Mouse (Mus musculus) limb, embryonic 14.5 days (tissue): Measurements from ENCODE around the gene Rcan2. TPM values are rescaled to one million over a fixed set of nuclear protein-coding genes. Genes with fewer than 3 reads are reported as not detected.

Experiments
- ATAC-seq: fragments of 200-750 bp; cut with Nextera tagmentation; 2 replicates; pipeline ENCODE4 v1.8.0; 2017; ENCODE audit warnings: low read depth, moderate number of reproducible peaks, moderate TSS enrichment; ENCODE audit not compliant: low FRiP score
- DNase-seq: peaks from one replicate; pipeline ENCODE4 v3.0.0-alpha.2; 2015; ENCODE audit warnings: low spot score
- H3K27ac ChIP-seq: fragments of 300-500 bp; sonication (generic); replicated peaks from 2 replicates; pipeline ENCODE4 v1.5.1; 2014; ENCODE audit warnings: low read depth, mild to moderate bottlenecking, low read length, moderate library complexity, mixed read lengths
- H3K27me3 ChIP-seq: fragments of 300-500 bp; sonication (generic); 2 replicates; pipeline ENCODE4 v1.6.1; 2014; ENCODE audit warnings: low read length, mixed read lengths; ENCODE audit not compliant: control insufficient read depth, insufficient read depth
- H3K36me3 ChIP-seq: fragments of 300-500 bp; sonication (generic); 2 replicates; pipeline ENCODE4 v1.6.1; 2014; ENCODE audit warnings: mild to moderate bottlenecking, low read length, moderate library complexity, mixed read lengths; ENCODE audit not compliant: control insufficient read depth, insufficient read depth
- H3K4me1 ChIP-seq: fragments of 300-500 bp; sonication (generic); 2 replicates; pipeline ENCODE4 v1.6.1; 2014; ENCODE audit warnings: antibody characterized with exemption, low read length, mixed read lengths; ENCODE audit not compliant: control insufficient read depth, insufficient read depth
- H3K4me2 ChIP-seq: fragments of 300-500 bp; sonication (generic); replicated peaks from 2 replicates; pipeline ENCODE4 v1.6.1; 2014; ENCODE audit warnings: low read depth, mild to moderate bottlenecking, low read length, moderate library complexity; ENCODE audit not compliant: severe bottlenecking
- H3K4me3 ChIP-seq: fragments of 300-500 bp; sonication (generic); replicated peaks from 2 replicates; pipeline ENCODE4 v1.5.1; 2014; ENCODE audit warnings: low read length
- H3K9ac ChIP-seq: fragments of 300-500 bp; sonication (generic); 2 replicates; pipeline ENCODE4 v1.6.1; 2014; ENCODE audit warnings: mild to moderate bottlenecking, low read depth, low read length, moderate library complexity; ENCODE audit not compliant: severe bottlenecking
- H3K9me3 ChIP-seq: fragments of 300-500 bp; sonication (generic); 2 replicates; pipeline ENCODE4 v1.6.1; 2016; ENCODE audit warnings: low read length; ENCODE audit not compliant: control insufficient read depth
- POLR2A ChIP-seq: fragments of 200-500 bp; IDR thresholded peaks from 2 replicates; pipeline ENCODE4 v1.8.0; 2012; ENCODE audit warnings: inconsistent platforms, mild to moderate bottlenecking, moderate library complexity, borderline replicate concordance; ENCODE audit not compliant: insufficient read depth, insufficient read length; ENCODE audit errors: extremely low read depth
- whole genome bisulfite sequencing: fragments of 180-500 bp; shearing (Covaris S2); extraction: QIAGEN DNeasy Blood & Tissue Kit; methylation state at CpG from one replicate; pipeline ENCODE4 v1.1.7; 2014; 5-methylcytosine and 5-hydroxymethylcytosine counted together
- polyA plus RNA-seq, 2 experiments: library from polyadenylated mRNA; depleted of rRNA in 1 of 2; stranded (reverse) in 1 of 2; unstranded in 1 of 2; fragments of >200 nt; fragmentation: Nextera tagmentation in 1 of 2; extraction: Ambion mirVana in 1 of 2; gene quantifications; 2 replicates each; pipeline versions ENCODE4 v1.2.1 to v1.2.3; 2012 to 2014

Rcan2 gene
- polyA plus RNA-seq, 2 experiments, result 2.5 to 3.3 TPM

- Histone ChIP-seq H3K9ac (no peak overlapping the region), H3K36me3 (no peaks in the 10 kb centered on the region), H3K9me3 (no peaks in the 10 kb centered on the region), H3K27ac (no peak overlapping the region), H3K4me1 (no peaks in the 10 kb centered on the region), H3K4me2 (no peak overlapping the region), H3K4me3 (no peak overlapping the region), H3K27me3 (no peaks in the 10 kb centered on the region)
- no peak for TF ChIP-seq POLR2A
- ATAC-seq (no peak), DNase-seq (no peak)
- WGBS, result 92% methylated on average over 6 of the region's 6 CpGs
Observed at GRCm38 (mm10) chr17:43998095-43998494, 196.9 kb downstream of the Rcan2 start.

GRCm38 (mm10) chr17:44004401-44004800, 203.2 kb downstream of the Rcan2 start:
- Histone ChIP-seq H3K4me1 (no peaks in the 10 kb centered on the region), H3K4me2 (no peak overlapping the region), H3K4me3 (no peak overlapping the region), H3K9me3 (no peaks in the 10 kb centered on the region), H3K36me3 (no peaks in the 10 kb centered on the region), H3K9ac (no peak overlapping the region), H3K27me3 (no peaks in the 10 kb centered on the region), H3K27ac (no peak overlapping the region)
- 75% methylated on average over 2 of the region's 2 CpGs for WGBS
- ATAC-seq (no peak), DNase-seq (no peak)
- TF ChIP-seq POLR2A, result no peak

DNA sequence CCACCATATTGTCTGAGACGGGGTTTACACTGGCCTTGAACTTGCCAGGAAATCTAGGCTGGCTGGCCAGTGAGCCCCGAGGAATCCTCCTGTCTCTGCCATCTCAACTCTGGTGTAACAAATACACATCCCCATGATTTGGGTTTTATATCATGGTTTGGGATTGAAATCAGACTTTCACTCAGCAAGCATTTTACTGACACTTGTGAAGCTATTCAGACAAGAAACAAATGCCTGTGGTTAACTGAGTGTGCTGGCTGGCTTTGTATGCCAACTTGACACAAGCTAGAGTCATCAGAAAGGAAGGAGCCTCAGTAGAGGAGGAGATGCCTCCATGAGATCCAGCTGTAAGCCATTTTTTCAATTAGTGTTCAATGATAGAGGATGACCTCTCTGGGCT, 206.3 kb downstream of the Rcan2 start:
- no peak for TF ChIP-seq POLR2A
- H3K4me3 ChIP-seq, result no peak overlapping the region
- H3K4me2 ChIP-seq, result no peak overlapping the region
- no peaks in the 10 kb centered on the region for H3K9me3 ChIP-seq
- no peaks in the 10 kb centered on the region for H3K4me1 ChIP-seq
- WGBS, result 82% methylated on average over 2 of the region's 2 CpGs
- no peak for ATAC-seq
- no peaks in the 10 kb centered on the region for H3K27me3 ChIP-seq
- H3K36me3 ChIP-seq, result no peaks in the 10 kb centered on the region
- no peak overlapping the region for H3K27ac ChIP-seq
- no peak overlapping the region for H3K9ac ChIP-seq
- DNase-seq, result no peak

DNA sequence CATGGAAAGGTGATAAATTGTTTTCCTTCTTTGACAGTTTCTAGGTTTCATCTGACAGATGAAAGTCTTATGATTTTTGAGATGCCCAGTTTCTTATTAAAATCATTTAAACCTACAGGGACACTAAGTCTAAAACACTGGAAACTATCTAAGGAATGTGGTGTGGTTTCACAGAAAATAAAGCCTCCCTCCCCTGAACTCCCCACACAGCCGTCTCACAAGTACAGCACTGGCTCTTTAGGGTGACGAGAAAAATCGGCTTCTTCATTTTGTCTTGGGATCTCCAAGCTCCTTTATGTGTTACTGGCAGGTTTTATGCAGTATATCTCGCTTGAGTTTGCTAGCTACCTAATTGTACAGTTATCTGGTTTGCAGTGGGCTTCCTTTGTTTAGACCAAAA, 210.8 kb downstream of the Rcan2 start:
- Histone ChIP-seq H3K9me3 (no peaks in the 10 kb centered on the region), H3K36me3 (no peaks in the 10 kb centered on the region), H3K4me3 (no peak overlapping the region), H3K4me1 (no peaks in the 10 kb centered on the region), H3K4me2 (no peak overlapping the region), H3K27me3 (no peaks in the 10 kb centered on the region), H3K9ac (no peak overlapping the region), H3K27ac (no peak overlapping the region)
- ATAC-seq (no peak), DNase-seq (no peak)
- TF ChIP-seq POLR2A, result no peak
- WGBS, result 62% methylated on average over 4 of the region's 4 CpGs

- WGBS, result 73% methylated on average over 4 of the region's 4 CpGs
- H3K4me3 ChIP-seq, result no peak overlapping the region
- no peak for ATAC-seq
Observed at GRCm38 (mm10) chr17:44013756-44014510, 212.8 kb downstream of the Rcan2 start.

DNA sequence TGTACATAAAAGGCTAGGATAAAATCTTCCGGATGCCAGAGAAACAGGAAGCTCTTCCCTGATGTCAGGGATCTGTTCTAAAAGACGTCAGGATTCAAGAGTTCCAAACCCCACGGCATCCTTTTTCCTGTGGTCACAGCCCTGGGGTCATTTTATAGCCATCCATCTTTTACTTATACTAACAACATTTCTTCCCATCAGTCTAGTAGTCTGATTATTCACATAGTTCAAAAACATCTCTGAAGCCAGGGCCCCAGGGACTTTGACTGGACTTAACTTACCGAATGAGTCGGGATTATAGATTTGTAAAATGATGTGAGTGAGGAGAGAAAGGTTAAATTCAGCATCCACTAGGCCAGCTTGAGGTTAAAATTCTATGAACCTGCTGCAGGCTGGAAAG, 215.2 kb downstream of the Rcan2 start:
- no peak overlapping the region for H3K27ac ChIP-seq
- DNase-seq (no peak), ATAC-seq (no peak)
- H3K4me2 ChIP-seq, result no peak overlapping the region
- H3K9me3 ChIP-seq, result no peaks in the 10 kb centered on the region
- H3K36me3 ChIP-seq, result no peaks in the 10 kb centered on the region
- TF ChIP-seq POLR2A, result no peak
- H3K4me1 ChIP-seq, result no peaks in the 10 kb centered on the region
- WGBS, result 79% methylated on average over 5 of the region's 5 CpGs
- H3K4me3 ChIP-seq, result no peak overlapping the region
- no peak overlapping the region for H3K9ac ChIP-seq
- H3K27me3 ChIP-seq, result no peaks in the 10 kb centered on the region

More at GRCm38 (mm10) chr17:44013756-44014510, 212.8 kb downstream of the Rcan2 start:
- H3K4me2 ChIP-seq, result no peak overlapping the region
- no peak overlapping the region for H3K9ac ChIP-seq
- no peaks in the 10 kb centered on the region for H3K27me3 ChIP-seq
- no peak for TF ChIP-seq POLR2A
- no peaks in the 10 kb centered on the region for H3K9me3 ChIP-seq
- H3K27ac ChIP-seq, result no peak overlapping the region
- H3K4me1 ChIP-seq, result no peaks in the 10 kb centered on the region
- no peaks in the 10 kb centered on the region for H3K36me3 ChIP-seq
- DNase-seq, result no peak
